8 mouse cellular contexts compared by ENCODE assay signal in genomic region chr19:5924713-5925093, GRCm38 (mm10). TPM values are rescaled to one million over a fixed set of nuclear protein-coding genes. Genes with fewer than 3 reads are reported as not detected.
DNase-seq lines count a peak whose midpoint lies in the region; ATAC-seq and TF ChIP-seq lines count a peak whose summit lies in the region.

Gene Cdc42ep2 (minus strand): TSS chr19:5924816.

- 0% methylated on average over 18 of the region's 18 CpGs for WGBS in hindbrain, embryonic 10.5 days
- WGBS in lung, postnatal 0 days, result 0% methylated on average over 17 of the region's 18 CpGs

- H3K36me3 ChIP-seq in hindbrain, embryonic 10.5 days, result no peaks in the 10 kb centered on the region
- H3K36me3 ChIP-seq in lung, postnatal 0 days (ENCODE audit: insufficient read depth, low read length), result no peaks in the 10 kb centered on the region

- no peaks in the 10 kb centered on the region for H3K9me3 ChIP-seq in hindbrain, embryonic 10.5 days
- H3K9me3 ChIP-seq in lung, postnatal 0 days (ENCODE audit: low read length), result no peaks in the 10 kb centered on the region

- H3K27ac ChIP-seq in hindbrain, embryonic 10.5 days, result peak within 1 kb of the TSS; percentile 69
- H3K27ac ChIP-seq in lung, postnatal 0 days (ENCODE audit: low read length), result peak within 1 kb of the TSS; percentile 94

- peak; percentile 88 for DNase-seq in MN1 (ENCODE audit: low spot score)
- DNase-seq in cerebellum, adult 9-10 months, result peak; percentile 95
- DNase-seq in hindbrain, embryonic 10.5 days (ENCODE audit: low spot score), result peak; percentile 93
- DNase-seq in layer of hippocampus, adult 9-11 months, result peak; percentile 94
- DNase-seq in lung, postnatal 0 days (ENCODE audit: low spot score), result peak; percentile 99
- peak; percentile 92 for DNase-seq in ovary, postnatal 14 days (ENCODE audit: low spot score)
- peak; percentile 96 for DNase-seq in thymus, postnatal 14 days

- H3K4me3 ChIP-seq in hindbrain, embryonic 10.5 days, result peak within 1 kb of the TSS; percentile 63
- H3K4me3 ChIP-seq in lung, postnatal 0 days (ENCODE audit: low read depth, low read length), result peak within 1 kb of the TSS; percentile 71

- H3K4me1 ChIP-seq in hindbrain, embryonic 10.5 days (replicated peaks), result peaks cover 45% of the 10 kb centered on the region
- peaks cover 32% of the 10 kb centered on the region for H3K4me1 ChIP-seq in lung, postnatal 0 days (ENCODE audit: insufficient read depth, low read depth, low read length)

- no peak for TF ChIP-seq CTCF in lung, postnatal 0 days (IDR thresholded peaks at IDR 0.05)

- peak within 1 kb of the TSS; percentile 93 for H3K4me2 ChIP-seq in lung, postnatal 0 days (replicated peaks; ENCODE audit: low read depth, low read length)

- H3K27me3 ChIP-seq in hindbrain, embryonic 10.5 days (ENCODE audit: insufficient read depth, poor library complexity, severe bottlenecking), result peaks cover 26% of the 10 kb centered on the region
- no peaks in the 10 kb centered on the region for H3K27me3 ChIP-seq in lung, postnatal 0 days (replicated peaks; ENCODE audit: insufficient read depth, low read length)

- H3K9ac ChIP-seq in lung, postnatal 0 days (replicated peaks; ENCODE audit: low read depth), result peak within 1 kb of the TSS; percentile 78

- TF ChIP-seq EP300 in lung, postnatal 0 days (IDR thresholded peaks at IDR 0.05), result no peak

- peak; percentile 87 for ATAC-seq in frontal cortex, adult (ENCODE audit: low TSS enrichment)
- ATAC-seq in lung, postnatal 0 days, result peak; percentile 92

RNA-seq across cellular contexts. Expression of gene Cdc42ep2, which starts in this region (rescaled TPM):
- polyA plus RNA-seq in hindbrain, embryonic 10.5 days (2016; fragmentation: Nextera tagmentation; extraction: Ambion mirVana), result 2.0 and 2.9 TPM in 2 replicates
- polyA plus RNA-seq in lung, postnatal 0 days (2015; fragmentation: Nextera tagmentation; extraction: Ambion mirVana), result 21.3 and 23.2 TPM in 2 replicates

Comparison
In these comparisons a context has a peak if more than half of its experiments do, and no peak if none do; other contexts are left out.
1. Peak in every context shown above with its lines: DNase-seq, ATAC-seq, H3K4me3 ChIP-seq and H3K27ac ChIP-seq.